Mouse (Mus musculus): ENCODE data around the gene Fam161b. TPM values are rescaled to one million over a fixed set of nuclear protein-coding genes. Genes with fewer than 3 reads are reported as not detected.

Fam161b gene
- polyA plus RNA-seq (2015; fragmentation: Nextera tagmentation; extraction: Ambion mirVana), result 5.2 and 5.6 TPM in 2 replicates

- ATAC-seq (ENCODE audit: low read depth), result peak; percentile 99
- Histone ChIP-seq H3K9me3 (ENCODE audit: control insufficient read depth, low read length) (no peaks in the 10 kb centered on the region), H3K4me3 (ENCODE audit: low read length) (peak within 1 kb of the TSS; percentile 100), H3K9ac (ENCODE audit: low read length) (peak within 1 kb of the TSS; percentile 96), H3K27me3 (ENCODE audit: control insufficient read depth, insufficient read depth, low read depth, low read length) (no peaks in the 10 kb centered on the region), H3K4me2 (ENCODE audit: low read depth, low read length) (peak within 1 kb of the TSS; percentile 83), H3K27ac (ENCODE audit: low read length) (peak within 1 kb of the TSS; percentile 61), H3K4me1 (replicated peaks; ENCODE audit: control insufficient read depth, insufficient read depth, low read length) (peaks cover 10% of the 10 kb centered on the region), H3K36me3 (ENCODE audit: control insufficient read depth, insufficient read depth, low read length) (no peaks in the 10 kb centered on the region)
- under 1% methylated on average over 51 of the region's 51 CpGs for WGBS
These were observed at the start of gene Fam161b, which contains the start of gene Coq6 for GRCm38 (mm10) chr12:84361555-84362489. Gene Fam161b (minus strand): TSS chr12:84361833. Gene Coq6 (plus strand): TSS chr12:84361657.

- H3K36me3 ChIP-seq (ENCODE audit: control insufficient read depth, insufficient read depth, low read length), result no peaks in the 10 kb centered on the region
- peak within 1 kb of the TSS; percentile 87 for H3K4me3 ChIP-seq (ENCODE audit: low read length)
- H3K4me1 ChIP-seq (replicated peaks; ENCODE audit: control insufficient read depth, insufficient read depth, low read length), result peaks cover 5% of the 10 kb centered on the region
- no peaks in the 10 kb centered on the region for H3K9me3 ChIP-seq (ENCODE audit: control insufficient read depth, low read length)
- peak within 1 kb of the TSS; percentile 84 for H3K9ac ChIP-seq (ENCODE audit: low read length)
- peak within 1 kb of the TSS; percentile 75 for H3K27ac ChIP-seq (ENCODE audit: low read length)
- H3K4me2 ChIP-seq (ENCODE audit: low read depth, low read length), result peak within 1 kb of the TSS; percentile 99
- ATAC-seq (ENCODE audit: low read depth), result peak; percentile 97
- 1% methylated on average over 52 of the region's 63 CpGs for WGBS
- H3K27me3 ChIP-seq (ENCODE audit: control insufficient read depth, insufficient read depth, low read depth, low read length), result no peaks in the 10 kb centered on the region
These were observed 47.3 kb upstream of the Fam161b start, which contains the start of the genes Entpd5 and Bbof1 for GRCm38 (mm10) chr12:84408819-84409507. Gene Entpd5 (minus strand): TSS chr12:84409029. Gene Bbof1 (plus strand): TSS chr12:84409071.

GRCm38 (mm10) chr12:84407874-84408818 lies 46.5 kb upstream of the Fam161b start:
- ATAC-seq (ENCODE audit: low read depth), result peak; percentile 60
- Histone ChIP-seq H3K4me3 (ENCODE audit: low read length) (peak overlapping the region; percentile 87), H3K9me3 (ENCODE audit: control insufficient read depth, low read length) (no peaks in the 10 kb centered on the region), H3K27ac (ENCODE audit: low read length) (peak overlapping the region; percentile 75), H3K27me3 (ENCODE audit: control insufficient read depth, insufficient read depth, low read depth, low read length) (no peaks in the 10 kb centered on the region), H3K9ac (ENCODE audit: low read length) (peak overlapping the region; percentile 84), H3K4me2 (ENCODE audit: low read depth, low read length) (peak overlapping the region; percentile 99), H3K4me1 (replicated peaks; ENCODE audit: control insufficient read depth, insufficient read depth, low read length) (peaks cover 5% of the 10 kb centered on the region), H3K36me3 (ENCODE audit: control insufficient read depth, insufficient read depth, low read length) (no peaks in the 10 kb centered on the region)
- 2% methylated on average over 24 of the region's 52 CpGs for WGBS

GRCm38 (mm10) chr12:84407259-84407658 lies 45.6 kb upstream of the Fam161b start:
- H3K9ac ChIP-seq (ENCODE audit: low read length), result no peak overlapping the region
- no peak for ATAC-seq (ENCODE audit: low read depth)
- H3K9me3 ChIP-seq (ENCODE audit: control insufficient read depth, low read length), result no peaks in the 10 kb centered on the region
- H3K4me2 ChIP-seq (ENCODE audit: low read depth, low read length), result no peak overlapping the region
- no peaks in the 10 kb centered on the region for H3K36me3 ChIP-seq (ENCODE audit: control insufficient read depth, insufficient read depth, low read length)
- peaks cover 5% of the 10 kb centered on the region for H3K4me1 ChIP-seq (replicated peaks; ENCODE audit: control insufficient read depth, insufficient read depth, low read length)
- H3K27ac ChIP-seq (ENCODE audit: low read length), result no peak overlapping the region
- no peak overlapping the region for H3K4me3 ChIP-seq (ENCODE audit: low read length)
- no peaks in the 10 kb centered on the region for H3K27me3 ChIP-seq (ENCODE audit: control insufficient read depth, insufficient read depth, low read depth, low read length)
- 60% methylated on average over 4 of the region's 4 CpGs for WGBS

DNA sequence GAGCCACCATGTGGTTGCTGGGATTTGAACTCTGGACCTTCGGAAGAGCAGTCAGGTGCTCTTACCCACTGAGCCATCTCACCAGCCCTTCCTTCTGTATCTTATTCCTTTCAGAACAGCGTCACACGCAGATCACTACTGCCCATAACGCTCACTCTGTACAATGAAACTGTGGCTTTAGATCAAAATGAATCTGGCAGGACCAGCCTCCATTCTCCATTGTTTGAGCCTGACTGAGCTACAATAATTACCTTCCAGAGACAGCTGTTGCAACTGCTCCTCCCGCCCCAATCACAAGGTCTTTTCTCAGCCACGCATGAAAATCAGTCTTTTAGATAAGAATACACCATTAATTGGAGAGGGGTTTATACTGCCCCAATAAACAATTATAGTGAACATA lies 42.9 kb upstream of the Fam161b start:
- no peaks in the 10 kb centered on the region for H3K27me3 ChIP-seq (ENCODE audit: control insufficient read depth, insufficient read depth, low read depth, low read length)
- no peak overlapping the region for H3K4me2 ChIP-seq (ENCODE audit: low read depth, low read length)
- 88% methylated on average over 6 of the region's 6 CpGs for WGBS
- no peaks in the 10 kb centered on the region for H3K9me3 ChIP-seq (ENCODE audit: control insufficient read depth, low read length)
- H3K27ac ChIP-seq (ENCODE audit: low read length), result no peak overlapping the region
- no peak overlapping the region for H3K9ac ChIP-seq (ENCODE audit: low read length)
- no peaks in the 10 kb centered on the region for H3K36me3 ChIP-seq (ENCODE audit: control insufficient read depth, insufficient read depth, low read length)
- peaks cover 5% of the 10 kb centered on the region for H3K4me1 ChIP-seq (replicated peaks; ENCODE audit: control insufficient read depth, insufficient read depth, low read length)
- no peak overlapping the region for H3K4me3 ChIP-seq (ENCODE audit: low read length)
- ATAC-seq (ENCODE audit: low read depth), result no peak

DNA sequence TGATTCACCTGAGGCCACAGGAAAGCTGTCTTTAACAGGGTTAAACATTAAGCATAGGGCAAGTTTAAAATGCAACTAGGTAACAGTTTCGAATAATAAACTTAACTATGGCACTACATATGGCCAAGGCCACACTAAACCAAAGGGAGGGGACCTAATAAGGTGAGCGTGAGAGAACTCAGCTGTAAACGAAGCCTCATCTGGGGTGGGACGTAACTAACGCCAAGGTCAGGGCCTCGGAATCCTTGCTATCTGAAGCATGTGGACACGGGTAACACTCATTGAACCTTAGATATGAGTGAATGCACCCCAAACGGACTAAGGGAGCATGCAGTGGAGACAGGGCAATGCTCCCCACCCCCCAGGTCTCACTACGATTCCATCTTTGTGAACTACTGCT lies 41.3 kb upstream of the Fam161b start:
- H3K27ac ChIP-seq (ENCODE audit: low read length), result no peak overlapping the region
- ATAC-seq (ENCODE audit: low read depth), result no peak
- WGBS, result 61% methylated on average over 9 of the region's 9 CpGs

GRCm38 (mm10) chr12:84400653-84401052 lies 39.0 kb upstream of the Fam161b start:
- H3K9me3 ChIP-seq (ENCODE audit: control insufficient read depth, low read length), result no peaks in the 10 kb centered on the region
- H3K27me3 ChIP-seq (ENCODE audit: control insufficient read depth, insufficient read depth, low read depth, low read length), result no peaks in the 10 kb centered on the region
- 28% methylated on average over 3 of the region's 3 CpGs for WGBS
- no peaks in the 10 kb centered on the region for H3K36me3 ChIP-seq (ENCODE audit: control insufficient read depth, insufficient read depth, low read length)
- H3K9ac ChIP-seq (ENCODE audit: low read length), result no peak overlapping the region
- H3K4me3 ChIP-seq (ENCODE audit: low read length), result no peak overlapping the region
- H3K4me2 ChIP-seq (ENCODE audit: low read depth, low read length), result no peak overlapping the region
- no peaks in the 10 kb centered on the region; the same call in 1 of the 2 replicates for H3K4me1 ChIP-seq (replicated peaks; ENCODE audit: control insufficient read depth, insufficient read depth, low read length)
- no peak for ATAC-seq (ENCODE audit: low read depth)
- H3K27ac ChIP-seq (ENCODE audit: low read length), result no peak overlapping the region

More for the DNA sequence above, 41.3 kb upstream of the Fam161b start:
- Histone ChIP-seq H3K4me2 (ENCODE audit: low read depth, low read length) (no peak overlapping the region), H3K36me3 (ENCODE audit: control insufficient read depth, insufficient read depth, low read length) (no peaks in the 10 kb centered on the region), H3K27me3 (ENCODE audit: control insufficient read depth, insufficient read depth, low read depth, low read length) (no peaks in the 10 kb centered on the region), H3K9ac (ENCODE audit: low read length) (no peak overlapping the region), H3K4me3 (ENCODE audit: low read length) (no peak overlapping the region), H3K9me3 (ENCODE audit: control insufficient read depth, low read length) (no peaks in the 10 kb centered on the region), H3K4me1 (replicated peaks; ENCODE audit: control insufficient read depth, insufficient read depth, low read length) (peaks cover 3% of the 10 kb centered on the region)

DNA sequence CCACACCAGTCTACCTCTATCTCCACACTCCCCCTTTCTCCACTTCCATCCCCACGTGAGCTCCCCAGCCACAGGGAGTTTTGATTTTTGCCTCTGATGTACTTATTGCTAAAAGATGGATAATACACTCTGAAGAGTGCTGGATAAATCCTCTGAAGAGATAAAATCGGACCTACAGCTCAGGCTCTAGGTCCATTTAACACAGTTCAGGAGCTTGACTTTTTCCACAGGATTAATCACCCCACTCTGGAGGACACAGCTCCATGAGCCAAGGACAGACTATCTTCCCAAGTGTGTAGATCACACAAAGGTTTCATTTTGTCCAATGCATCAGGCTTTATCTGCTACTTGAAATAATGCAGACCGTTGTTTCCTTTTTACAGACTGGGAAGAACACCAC lies 38.4 kb upstream of the Fam161b start:
- no peaks in the 10 kb centered on the region for H3K9me3 ChIP-seq (ENCODE audit: control insufficient read depth, low read length)
- H3K4me3 ChIP-seq (ENCODE audit: low read length), result no peak overlapping the region
- 65% methylated on average over 3 of the region's 3 CpGs for WGBS
- no peaks in the 10 kb centered on the region for H3K36me3 ChIP-seq (ENCODE audit: control insufficient read depth, insufficient read depth, low read length)
- H3K4me2 ChIP-seq (ENCODE audit: low read depth, low read length), result no peak overlapping the region
- H3K4me1 ChIP-seq (replicated peaks; ENCODE audit: control insufficient read depth, insufficient read depth, low read length), result no peaks in the 10 kb centered on the region; the same call in 1 of the 2 replicates
- ATAC-seq (ENCODE audit: low read depth), result no peak
- H3K27ac ChIP-seq (ENCODE audit: low read length), result no peak overlapping the region
- no peaks in the 10 kb centered on the region for H3K27me3 ChIP-seq (ENCODE audit: control insufficient read depth, insufficient read depth, low read depth, low read length)
- H3K9ac ChIP-seq (ENCODE audit: low read length), result no peak overlapping the region

All from lung, embryonic 16.5 days (tissue).